15 mouse cellular contexts compared by ENCODE assay signal in the genomic region with DNA sequence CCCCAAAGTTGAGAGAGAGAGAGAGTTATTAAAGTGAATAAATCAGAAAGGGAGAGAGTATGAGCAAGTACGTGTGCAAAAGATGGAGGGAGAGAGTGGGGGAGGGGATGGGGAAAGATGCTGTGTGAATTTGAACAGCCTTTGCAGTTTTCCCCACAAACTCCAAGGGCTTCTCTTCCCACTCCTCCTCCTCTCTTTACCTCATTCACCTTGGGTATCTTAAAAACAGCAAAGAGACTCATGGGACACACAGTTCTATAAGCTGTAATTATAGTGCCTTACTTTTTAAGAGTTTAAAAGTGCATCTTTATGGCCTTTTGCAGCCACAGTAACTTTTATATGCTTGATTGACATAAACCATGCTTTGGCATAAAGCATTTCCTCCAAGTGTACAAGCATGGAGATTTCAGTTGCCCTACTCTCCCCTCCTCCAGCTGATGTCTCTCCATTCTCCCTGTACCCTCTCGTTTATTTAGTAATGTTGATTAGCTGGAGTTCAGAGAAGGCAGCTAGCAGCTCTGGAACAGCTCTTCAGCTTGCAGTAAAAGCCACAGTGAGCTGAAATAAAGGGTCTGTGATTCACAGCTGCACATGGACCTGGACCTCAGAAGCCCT.
"Had no signal": no experiment of that assay in that cellular context is flagged by ENCODE, and none has a peak within 500 bp of the region (broad histone marks: within the 10 kb centered on the region; RNA-seq: fewer than 3 reads in every experiment).

No protein-coding gene starts in this region.

- H3K9ac ChIP-seq: neural tube, embryonic 15.5 days; stomach, embryonic 15.5 days had no signal

- DNase-seq: retina, postnatal 1 day; right cerebral cortex, adult 18-20 months; right cerebral cortex, postnatal 14 days; right cerebral cortex, postnatal 25 days; right cerebral cortex, postnatal 4 days; spleen, adult 18-20 months; thymus, adult 18-20 months; thymus, adult 2 months; thymus, postnatal 14 days; thymus, postnatal 25 days; thymus, postnatal 36 days; thymus, postnatal 4 days had no signal

- H3K27ac ChIP-seq: neural tube, embryonic 15.5 days; stomach, embryonic 15.5 days; stomach, postnatal 0 days had no signal

- H3K4me1 ChIP-seq: neural tube, embryonic 15.5 days; stomach, embryonic 15.5 days had no signal

- H3K9me3 ChIP-seq: neural tube, embryonic 15.5 days; stomach, embryonic 15.5 days had no signal

- H3K4me2 ChIP-seq: neural tube, embryonic 15.5 days; stomach, embryonic 15.5 days had no signal

- H3K4me3 ChIP-seq: neural tube, embryonic 15.5 days; stomach, embryonic 15.5 days had no signal

- H3K36me3 ChIP-seq: neural tube, embryonic 15.5 days; stomach, embryonic 15.5 days had no signal

- H3K27me3 ChIP-seq: neural tube, embryonic 15.5 days; stomach, embryonic 15.5 days had no signal
